Mouse (Mus musculus): ENCODE data around the gene Chmp1a. TPM values are rescaled to one million over a fixed set of nuclear protein-coding genes. Genes with fewer than 3 reads are reported as not detected.

Gene Chmp1a
- polyA plus RNA-seq, 1 experiment from 2014 or later, result 147 TPM

DNA sequence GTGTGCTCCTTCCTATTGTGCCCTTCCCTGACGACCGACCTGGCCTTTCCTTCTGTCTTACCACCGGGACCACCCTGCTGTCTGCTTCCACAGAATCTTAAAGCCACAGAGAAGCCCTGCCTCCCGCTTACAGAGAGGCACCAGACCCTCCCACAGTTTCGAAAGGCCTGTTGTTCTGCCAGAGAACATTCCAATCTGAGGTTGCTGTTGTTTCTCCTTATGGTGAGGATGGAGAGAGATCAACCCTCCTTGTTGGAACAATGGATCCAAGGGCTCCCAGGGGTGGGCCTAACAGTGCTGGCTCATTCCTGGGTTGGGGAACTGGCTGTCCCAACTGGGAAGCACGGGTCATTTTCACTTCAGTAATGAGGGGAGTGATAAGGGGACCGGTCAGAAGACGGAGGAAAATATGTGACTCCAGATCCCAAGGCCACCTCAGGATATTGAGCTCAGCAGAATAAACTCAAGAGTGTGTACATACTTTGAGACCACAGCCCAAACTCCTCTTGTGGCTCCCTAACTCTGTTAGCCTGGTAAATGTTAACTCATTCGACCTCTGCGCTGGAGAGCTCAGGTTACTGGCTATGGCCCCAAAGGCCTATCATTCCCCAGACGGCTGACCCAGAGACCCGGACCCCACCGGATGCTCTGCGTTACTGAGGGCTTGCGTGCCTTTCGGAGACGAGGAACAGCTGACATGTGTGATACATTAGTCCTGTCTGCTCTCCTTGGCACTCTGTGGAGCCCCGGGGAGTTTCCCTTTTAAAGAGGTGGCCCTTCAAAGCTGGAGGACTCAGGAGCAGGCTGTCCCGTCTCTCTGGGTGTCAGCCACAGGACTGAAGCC, 26.8 kb downstream of the Chmp1a start, which contains the start of gene Dpep1:
TSS of gene Dpep1 (plus strand) at position 677 of the 844 bp plus-strand sequence.
- Histone ChIP-seq H3K27ac (ENCODE audit: low read length) (peak within 1 kb of the TSS; percentile 69), H3K4me2 (replicated peaks; ENCODE audit: low read depth, low read length) (no peak within 1 kb of the TSS; the same call in 1 of the 2 replicates), H3K4me1 (ENCODE audit: insufficient read depth, low read length) (peaks cover 16% of the 10 kb centered on the region), H3K4me3 (ENCODE audit: low read length) (no peak within 1 kb of the TSS), H3K9ac (replicated peaks; ENCODE audit: low read length) (peak within 1 kb of the TSS; percentile 23; the same call in 1 of the 2 replicates), H3K9me3 (ENCODE audit: low read length) (no peaks in the 10 kb centered on the region), H3K27me3 (ENCODE audit: insufficient read depth, low read length) (no peaks in the 10 kb centered on the region), H3K36me3 (ENCODE audit: insufficient read depth, low read length) (no peaks in the 10 kb centered on the region)
- ATAC-seq (ENCODE audit: low FRiP score, low TSS enrichment), result peak; percentile 60
- 17% methylated on average over 19 of the region's 19 CpGs for WGBS

- Histone ChIP-seq H3K9ac (replicated peaks; ENCODE audit: low read length) (no peak overlapping the region), H3K4me2 (replicated peaks; ENCODE audit: low read depth, low read length) (no peak overlapping the region), H3K27me3 (ENCODE audit: insufficient read depth, low read length) (no peaks in the 10 kb centered on the region), H3K4me1 (ENCODE audit: insufficient read depth, low read length) (peaks cover 12% of the 10 kb centered on the region), H3K4me3 (ENCODE audit: low read length) (no peak overlapping the region), H3K36me3 (ENCODE audit: insufficient read depth, low read length) (no peaks in the 10 kb centered on the region), H3K27ac (ENCODE audit: low read length) (no peak overlapping the region), H3K9me3 (ENCODE audit: low read length) (peaks cover 10% of the 10 kb centered on the region; the same call in 1 of the 2 replicates)
- 58% methylated on average over 3 of the region's 3 CpGs for WGBS
- ATAC-seq (ENCODE audit: low FRiP score, low TSS enrichment), result no peak
These were observed 31.2 kb downstream of the Chmp1a start for GRCm38 (mm10) chr8:123181391-123181790.

DNA sequence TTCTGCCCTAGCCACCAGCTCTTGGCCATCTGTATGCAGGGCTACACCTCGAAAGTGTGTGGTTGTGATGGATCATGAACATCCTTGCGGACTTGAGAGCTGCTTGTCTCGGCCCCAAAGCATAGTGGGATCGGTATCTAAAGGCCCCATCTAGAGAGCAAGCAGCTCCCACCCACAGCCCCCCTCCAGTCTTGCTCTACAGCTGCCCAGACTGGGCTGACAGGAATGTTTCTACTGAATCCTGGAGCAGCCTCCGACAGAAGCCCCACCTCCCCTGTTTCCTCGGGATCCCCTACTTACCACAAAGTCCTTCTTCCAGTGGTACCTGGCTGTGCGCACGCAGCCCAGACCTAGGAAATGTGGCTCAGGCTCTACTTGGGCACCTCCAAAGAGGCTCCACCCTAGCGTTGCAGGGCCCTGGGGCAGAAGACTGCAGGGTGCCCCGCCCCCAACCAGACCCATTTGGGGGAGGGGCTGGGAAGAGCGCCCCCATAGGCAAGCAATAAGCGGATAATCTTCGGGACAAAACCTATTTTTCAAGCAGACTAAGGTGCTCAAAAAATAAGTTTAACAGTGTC, 54.6 kb downstream of the Chmp1a start, which contains the start of gene Sult5a1:
TSS of gene Sult5a1 (minus strand) at position 428 of the 578 bp plus-strand sequence.
- whole genome bisulfite sequencing, result 31% methylated on average over 13 of the region's 13 CpGs
- Histone ChIP-seq H3K9me3 (ENCODE audit: low read length) (0 out of 2 replicates have a peak, but pooled peaks cover 2% of the 10 kb centered on the region), H3K36me3 (ENCODE audit: insufficient read depth, low read length) (no peaks in the 10 kb centered on the region), H3K4me1 (ENCODE audit: insufficient read depth, low read length) (peaks cover 3% of the 10 kb centered on the region; the same call in 1 of the 2 replicates), H3K9ac (replicated peaks; ENCODE audit: low read length) (peak within 1 kb of the TSS; percentile 53), H3K27me3 (ENCODE audit: insufficient read depth, low read length) (no peaks in the 10 kb centered on the region), H3K4me2 (replicated peaks; ENCODE audit: low read depth, low read length) (peak within 1 kb of the TSS; percentile 45), H3K27ac (ENCODE audit: low read length) (no peak within 1 kb of the TSS), H3K4me3 (ENCODE audit: low read length) (peak within 1 kb of the TSS; percentile 23; the same call in 1 of the 2 replicates)
- no peak; the same call in 1 of the 2 replicates for ATAC-seq (ENCODE audit: low FRiP score, low TSS enrichment)

DNA sequence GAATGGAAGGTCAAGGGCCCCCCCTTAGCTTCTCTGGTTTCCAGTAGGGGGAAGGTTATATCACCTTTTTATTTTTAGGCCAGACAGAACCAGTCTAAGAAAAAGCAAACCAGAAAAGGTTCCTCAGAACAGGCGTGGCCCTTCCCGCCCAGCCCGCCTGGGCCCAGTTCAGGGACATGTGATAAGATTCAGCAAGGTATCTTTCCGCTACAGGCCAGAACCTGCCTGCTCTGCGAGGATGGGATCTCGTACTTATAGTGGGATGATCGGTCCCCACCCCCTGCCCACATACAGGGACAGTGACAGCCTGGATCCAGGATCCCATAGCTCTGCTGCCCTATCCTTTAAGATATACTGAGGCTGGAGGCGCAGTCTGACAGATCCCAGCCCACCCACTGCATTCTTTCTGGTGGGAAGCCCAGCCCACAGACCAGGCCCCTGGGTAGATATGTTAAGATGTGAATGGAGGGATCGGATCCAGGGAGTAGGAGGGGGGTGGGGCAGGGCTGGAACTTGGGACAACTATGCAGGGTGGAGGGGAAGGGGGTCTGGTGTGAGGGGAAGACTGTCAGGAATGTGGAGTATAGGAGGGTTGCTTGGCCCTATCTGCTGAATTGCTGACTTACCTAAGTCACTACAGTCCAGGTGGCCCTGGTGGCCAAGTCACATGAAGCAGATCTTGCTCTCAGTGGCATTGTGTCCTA, 56.3 kb downstream of the Chmp1a start:
- Histone ChIP-seq H3K36me3 (ENCODE audit: insufficient read depth, low read length) (no peaks in the 10 kb centered on the region), H3K4me3 (ENCODE audit: low read length) (no peak overlapping the region), H3K27me3 (ENCODE audit: insufficient read depth, low read length) (no peaks in the 10 kb centered on the region), H3K4me2 (replicated peaks; ENCODE audit: low read depth, low read length) (no peak overlapping the region), H3K9me3 (ENCODE audit: low read length) (no peaks in the 10 kb centered on the region), H3K27ac (ENCODE audit: low read length) (no peak overlapping the region), H3K9ac (replicated peaks; ENCODE audit: low read length) (no peak overlapping the region), H3K4me1 (ENCODE audit: insufficient read depth, low read length) (peaks cover 4% of the 10 kb centered on the region; the same call in 1 of the 2 replicates)
- 79% methylated on average over 9 of the region's 9 CpGs for WGBS
- ATAC-seq (ENCODE audit: low FRiP score, low TSS enrichment), result 0 out of 2 replicates have a peak, but pooled peaks have one; percentile 10

DNA sequence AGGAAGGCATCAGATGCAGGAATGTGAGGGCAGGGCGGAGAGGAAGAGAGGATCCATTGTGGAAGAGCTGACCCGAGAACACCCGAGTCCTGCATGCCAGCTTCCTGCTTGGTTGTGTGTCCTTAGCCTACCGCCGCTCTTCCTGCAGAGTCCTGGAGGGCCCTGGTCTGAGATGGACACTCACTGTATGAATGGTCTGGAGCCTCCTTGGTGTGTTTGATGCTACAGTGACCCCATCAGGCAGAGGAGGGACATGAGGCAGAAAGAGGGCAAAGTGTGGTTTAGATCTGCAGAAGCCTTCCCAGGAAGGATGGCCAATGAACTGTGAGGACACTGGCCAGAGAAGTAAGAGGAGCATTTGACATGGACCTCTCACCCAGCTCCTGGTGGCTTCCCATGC, 57.4 kb downstream of the Chmp1a start:
- WGBS, result 63% methylated on average over 5 of the region's 5 CpGs
- ATAC-seq (ENCODE audit: low FRiP score, low TSS enrichment), result no peak
- no peak overlapping the region for H3K4me2 ChIP-seq (replicated peaks; ENCODE audit: low read depth, low read length)

More for the DNA sequence above, 57.4 kb downstream of the Chmp1a start:
- no peaks in the 10 kb centered on the region for H3K36me3 ChIP-seq (ENCODE audit: insufficient read depth, low read length)
- no peaks in the 10 kb centered on the region for H3K9me3 ChIP-seq (ENCODE audit: low read length)
- no peak overlapping the region for H3K27ac ChIP-seq (ENCODE audit: low read length)
- peaks cover 9% of the 10 kb centered on the region; the same call in 1 of the 2 replicates for H3K4me1 ChIP-seq (ENCODE audit: insufficient read depth, low read length)
- H3K9ac ChIP-seq (replicated peaks; ENCODE audit: low read length), result no peak overlapping the region
- H3K4me3 ChIP-seq (ENCODE audit: low read length), result no peak overlapping the region
- H3K27me3 ChIP-seq (ENCODE audit: insufficient read depth, low read length), result no peaks in the 10 kb centered on the region

Other genes with a start within 250 kb of the Chmp1a start
- gene Ankrd11, start 170.5 kb downstream of the Chmp1a start, polyA plus RNA-seq (2015; fragmentation: Nextera tagmentation; extraction: Ambion mirVana), result 25.6 and 30.4 TPM in 2 replicates
- 56.6 and 59.1 TPM in 2 replicates for gene Spg7, start 149.8 kb downstream of the Chmp1a start, polyA plus RNA-seq (2015; fragmentation: Nextera tagmentation; extraction: Ambion mirVana)
- gene Rpl13, start 110.4 kb downstream of the Chmp1a start, polyA plus RNA-seq (2015; fragmentation: Nextera tagmentation; extraction: Ambion mirVana), result 1,084 and 1,349 TPM in 2 replicates
- gene Cpne7, start 95.4 kb downstream of the Chmp1a start, polyA plus RNA-seq (2015; fragmentation: Nextera tagmentation; extraction: Ambion mirVana), result 1.8 and 2.1 TPM in 2 replicates
- 10.5 and 12.6 TPM in 2 replicates for gene Sult5a1, start 54.4 kb downstream of the Chmp1a start, polyA plus RNA-seq (2015; fragmentation: Nextera tagmentation; extraction: Ambion mirVana)
- gene Dpep1, start 26.5 kb downstream of the Chmp1a start, polyA plus RNA-seq (2015; fragmentation: Nextera tagmentation; extraction: Ambion mirVana), result 9.6 and 11.8 TPM in 2 replicates
- 5.2 and 7.4 TPM in 2 replicates for gene Spata33, start 69 bp upstream of the Chmp1a start, polyA plus RNA-seq (2015; fragmentation: Nextera tagmentation; extraction: Ambion mirVana)
- 39.8 and 40.1 TPM in 2 replicates for gene Cdk10, start 12.1 kb upstream of the Chmp1a start, polyA plus RNA-seq (2015; fragmentation: Nextera tagmentation; extraction: Ambion mirVana)
- 7.5 and 8.9 TPM in 2 replicates for gene Spata2l, start 23.5 kb upstream of the Chmp1a start, polyA plus RNA-seq (2015; fragmentation: Nextera tagmentation; extraction: Ambion mirVana)
- 26.7 and 28.5 TPM in 2 replicates for gene Zfp276, start 41.4 kb upstream of the Chmp1a start, polyA plus RNA-seq (2015; fragmentation: Nextera tagmentation; extraction: Ambion mirVana)
- 25.8 and 31.7 TPM in 2 replicates for gene Vps9d1, start 41.6 kb upstream of the Chmp1a start, polyA plus RNA-seq (2015; fragmentation: Nextera tagmentation; extraction: Ambion mirVana)
- gene Fanca, start 105.8 kb upstream of the Chmp1a start, polyA plus RNA-seq (2015; fragmentation: Nextera tagmentation; extraction: Ambion mirVana), result 36.6 and 43.8 TPM in 2 replicates
- gene Spire2, start 120.0 kb upstream of the Chmp1a start, polyA plus RNA-seq (2015; fragmentation: Nextera tagmentation; extraction: Ambion mirVana), result 4.9 and 5.4 TPM in 2 replicates
- gene Tcf25, start 161.0 kb upstream of the Chmp1a start, polyA plus RNA-seq (2015; fragmentation: Nextera tagmentation; extraction: Ambion mirVana), result 168 and 175 TPM in 2 replicates
- not detected in 2 replicates for gene Mc1r, start 194.3 kb upstream of the Chmp1a start, polyA plus RNA-seq (2015; fragmentation: Nextera tagmentation; extraction: Ambion mirVana)
- 4.8 and 11.2 TPM in 2 replicates for gene Tubb3, start 198.7 kb upstream of the Chmp1a start, polyA plus RNA-seq (2015; fragmentation: Nextera tagmentation; extraction: Ambion mirVana)
- gene Def8, start 210.8 kb upstream of the Chmp1a start, polyA plus RNA-seq (2015; fragmentation: Nextera tagmentation; extraction: Ambion mirVana), result 43.7 and 44.4 TPM in 2 replicates

Data from kidney, embryonic 16.5 days (tissue).